Mouse (Mus musculus) cortical plate, adult 2 months (tissue): ENCODE results near the gene Olfr51.
A peak's percentile ranks its signal among the peaks of the same experiment; 100 is the strongest.

Experiments
- CTCF ChIP-seq: fragments of 200-500 bp; IDR thresholded peaks from 2 replicates; pipeline ENCODE4 v1.5.1; 2011; ENCODE audit warnings: mild to moderate bottlenecking, control low read depth, low read length; ENCODE audit not compliant: insufficient read depth; ENCODE audit errors: extremely low read depth
- POLR2A ChIP-seq: fragments of 200-500 bp; IDR thresholded peaks from 2 replicates; pipeline ENCODE4 v1.6.1; 2011; ENCODE audit warnings: mild to moderate bottlenecking, low read length, control low read depth; ENCODE audit not compliant: insufficient read depth; ENCODE audit errors: extremely low read depth

- TF ChIP-seq CTCF (peak; percentile 58), POLR2A (no peak)
Observed at GRCm38 (mm10) chr11:51032851-51033250, 29.5 kb downstream of the Olfr51 start.
